Mouse (Mus musculus) heart, embryonic 13.5 days (tissue): ENCODE measurements at regions not wholly inside any gene's neighbourhood (a gene's known extent, or its start where the extent isn't known, plus 50 kb on each side); places are given as distances from the start of the nearest gene placed in this dataset.

Experiments used
- ATAC-seq: fragments of 200-750 bp; cut with Nextera tagmentation; 2 replicates; pipeline ENCODE4 v1.8.0; 2017; ENCODE audit warnings: moderate TSS enrichment; ENCODE audit not compliant: insufficient number of reproducible peaks, low FRiP score, low TSS enrichment; ENCODE audit errors: extremely low read depth
- H3K27ac ChIP-seq: fragments of 300-500 bp; sonication (generic); replicated peaks from 2 replicates; pipeline ENCODE4 v1.5.1; 2015; ENCODE audit warnings: moderate library complexity, mild to moderate bottlenecking, inconsistent platforms
- H3K27me3 ChIP-seq: fragments of 300-500 bp; sonication (generic); replicated peaks from 2 replicates; pipeline ENCODE4 v1.6.1; 2015; ENCODE audit warnings: mild to moderate bottlenecking, inconsistent platforms
- H3K36me3 ChIP-seq: fragments of 300-500 bp; sonication (generic); 2 replicates; pipeline ENCODE4 v1.6.1; 2015; ENCODE audit warnings: mild to moderate bottlenecking, inconsistent platforms
- H3K4me1 ChIP-seq: fragments of 300-500 bp; sonication (generic); 2 replicates; pipeline ENCODE4 v1.6.1; 2015; ENCODE audit warnings: inconsistent platforms
- H3K4me2 ChIP-seq: fragments of 300-500 bp; sonication (generic); 2 replicates; pipeline ENCODE4 v1.6.1; 2015; ENCODE audit warnings: inconsistent platforms, mild to moderate bottlenecking, moderate library complexity
- H3K4me3 ChIP-seq: fragments of 300-500 bp; sonication (generic); 2 replicates; pipeline ENCODE4 v1.5.1; 2015; ENCODE audit warnings: moderate library complexity, mild to moderate bottlenecking, inconsistent platforms
- H3K9ac ChIP-seq: fragments of 300-500 bp; sonication (generic); 2 replicates; pipeline ENCODE4 v1.6.1; 2015; ENCODE audit warnings: inconsistent platforms, mild to moderate bottlenecking, moderate library complexity
- H3K9me3 ChIP-seq: fragments of 300-500 bp; sonication (generic); 2 replicates; pipeline ENCODE4 v1.6.1; 2016; ENCODE audit warnings: inconsistent platforms
- WGBS: fragments of 180-500 bp; shearing (Covaris S2); methylation state at CpG from one replicate; pipeline ENCODE4 v1.1.7; 2015; ENCODE audit warnings: mixed read lengths; 5-methylcytosine and 5-hydroxymethylcytosine counted together

DNA sequence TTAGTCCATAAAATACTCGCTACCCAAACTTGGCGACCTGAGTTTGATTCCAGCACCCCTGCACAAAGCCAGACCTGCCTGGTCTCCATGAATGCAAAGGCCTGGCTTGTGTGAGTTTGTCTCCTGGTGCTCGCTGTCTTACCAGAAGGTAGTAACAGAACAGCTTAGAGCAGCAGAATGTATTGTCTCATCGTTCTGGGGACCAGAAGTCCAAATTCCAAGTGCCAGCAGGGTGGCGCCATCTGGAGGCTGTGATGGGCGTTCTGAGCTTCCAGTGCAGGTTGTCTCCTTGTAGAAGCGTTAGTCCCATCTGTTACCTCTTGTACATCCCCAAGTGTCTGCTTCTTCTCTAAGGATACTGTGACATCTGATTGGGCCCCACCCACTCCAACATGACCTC lies 57.5 kb upstream of the Sec14l1 start:
- Histone ChIP-seq H3K4me1 (peaks cover 24% of the 10 kb centered on the region), H3K9me3 (no peaks in the 10 kb centered on the region), H3K4me2 (no peak overlapping the region), H3K4me3 (no peak overlapping the region), H3K36me3 (no peaks in the 10 kb centered on the region), H3K9ac (no peak overlapping the region), H3K27ac (no peak overlapping the region), H3K27me3 (no peaks in the 10 kb centered on the region)
- WGBS, result 39% methylated on average over 7 of the region's 7 CpGs
- no peak for ATAC-seq

- Histone ChIP-seq H3K27me3 (no peaks in the 10 kb centered on the region), H3K9me3 (no peaks in the 10 kb centered on the region), H3K4me3 (no peak overlapping the region), H3K9ac (peak overlapping the region; percentile 53; the same call in 1 of the 2 replicates), H3K27ac (peak overlapping the region; percentile 20; the same call in 1 of the 2 replicates), H3K4me1 (peaks cover 40% of the 10 kb centered on the region), H3K36me3 (no peaks in the 10 kb centered on the region), H3K4me2 (peak overlapping the region; percentile 19; the same call in 1 of the 2 replicates)
- no peak for ATAC-seq
- WGBS, result 21% methylated on average over 8 of the region's 8 CpGs
Measured at GRCm38 (mm10) chr11:117059120-117059519, 55.8 kb upstream of the Sec14l1 start.

DNA sequence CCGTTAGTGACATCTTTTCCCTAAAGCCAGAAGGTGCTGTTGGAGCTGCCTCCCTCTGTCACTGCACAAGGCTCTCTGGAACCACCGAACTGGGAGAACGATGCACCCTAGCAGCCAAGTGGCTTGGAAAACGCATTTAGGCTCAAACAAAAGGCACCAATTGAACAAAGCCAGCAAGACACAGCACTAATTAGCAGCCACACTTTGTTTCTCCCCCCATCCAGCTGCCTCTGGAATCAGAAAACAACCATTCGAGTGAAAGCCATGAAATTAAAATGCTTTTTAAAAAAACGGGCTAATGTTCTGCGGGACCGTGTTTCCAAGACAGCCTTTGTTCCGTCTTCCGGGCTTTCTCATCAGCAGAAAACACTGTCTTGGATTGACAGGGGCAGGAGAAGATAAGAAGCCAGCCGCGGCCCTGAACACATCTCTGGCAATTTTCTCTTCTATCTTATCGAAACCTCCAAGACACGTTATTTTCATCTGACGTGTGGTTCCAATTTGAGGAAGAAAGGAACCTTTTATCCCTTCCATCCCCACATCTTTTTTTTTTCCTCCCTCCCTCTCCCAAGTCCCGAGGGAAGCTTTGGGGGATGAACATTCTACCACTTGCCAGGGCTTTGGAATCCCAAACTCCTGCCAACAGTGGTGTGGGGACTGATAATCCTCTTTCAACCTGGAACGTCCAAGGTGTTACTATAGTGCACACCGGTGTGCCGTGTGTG lies 54.8 kb upstream of the Sec14l1 start:
- Histone ChIP-seq H3K27me3 (no peaks in the 10 kb centered on the region), H3K36me3 (no peaks in the 10 kb centered on the region), H3K9me3 (no peaks in the 10 kb centered on the region), H3K9ac (peak overlapping the region; percentile 58), H3K4me3 (peak overlapping the region; percentile 29), H3K4me2 (peak overlapping the region; percentile 65), H3K4me1 (peaks cover 42% of the 10 kb centered on the region), H3K27ac (peak overlapping the region; percentile 41)
- ATAC-seq, result no peak
- WGBS, result 7% methylated on average over 19 of the region's 19 CpGs

DNA sequence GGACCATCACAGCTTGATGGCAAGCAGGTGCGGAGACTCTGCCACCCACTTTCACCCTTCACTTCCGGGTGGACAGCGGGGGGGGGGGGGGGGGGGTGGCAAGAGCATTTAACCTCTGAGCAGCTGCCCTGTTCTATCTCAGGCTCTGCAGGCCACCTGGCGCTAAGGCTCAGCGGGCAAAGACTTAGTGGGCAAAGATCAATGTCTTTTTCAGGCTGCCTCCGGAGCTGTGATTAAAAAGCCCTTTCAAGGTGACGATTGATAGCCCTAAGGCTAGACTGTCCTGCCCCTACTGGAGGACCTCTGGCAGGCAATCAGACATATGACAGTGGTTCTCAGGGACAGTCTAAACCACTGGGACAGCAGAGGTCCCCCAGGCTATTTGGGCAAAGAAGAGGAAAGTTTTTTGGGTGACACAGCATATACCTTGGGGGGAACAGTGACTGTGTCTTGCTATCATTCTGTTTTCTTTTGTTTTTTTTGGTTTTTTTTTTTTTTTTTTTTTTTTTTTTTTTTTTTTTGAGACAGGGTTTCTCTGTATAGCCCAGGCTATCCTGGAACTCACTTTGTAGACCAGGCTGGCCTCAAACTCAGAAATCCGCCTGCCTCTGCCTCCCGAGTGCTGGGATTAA lies 54.1 kb upstream of the Sec14l1 start:
- Histone ChIP-seq H3K4me2 (peak overlapping the region; percentile 65), H3K36me3 (no peaks in the 10 kb centered on the region), H3K4me1 (peaks cover 42% of the 10 kb centered on the region), H3K9ac (peak overlapping the region; percentile 58), H3K27ac (peak overlapping the region; percentile 41; the same call in 1 of the 2 replicates), H3K4me3 (peak overlapping the region; percentile 29), H3K27me3 (no peaks in the 10 kb centered on the region), H3K9me3 (no peaks in the 10 kb centered on the region)
- 26% methylated on average over 9 of the region's 9 CpGs for WGBS
- ATAC-seq, result no peak

GRCm38 (mm10) chr11:117062772-117063499 lies 52.0 kb upstream of the Sec14l1 start:
- Histone ChIP-seq H3K4me1 (peaks cover 42% of the 10 kb centered on the region), H3K4me2 (no peak overlapping the region), H3K4me3 (no peak overlapping the region), H3K9me3 (no peaks in the 10 kb centered on the region), H3K36me3 (no peaks in the 10 kb centered on the region), H3K27me3 (no peaks in the 10 kb centered on the region), H3K27ac (no peak overlapping the region), H3K9ac (no peak overlapping the region)
- 57% methylated on average over 14 of the region's 14 CpGs for WGBS
- no peak for ATAC-seq
